Mouse (Mus musculus) MEL (cell line): ENCODE measurements around the gene Rapgef4.

Experiments
- CTCF ChIP-seq, 3 experiments: IDR thresholded peaks in 2 of 3; conservative IDR thresholded peaks in 1 of 3; 2 replicates each; pipeline ENCODE4 v1.5.1; 2011 to 2012; ENCODE audit warnings: low read length in 3 of 3, low read depth in 2 of 3, mild to moderate bottlenecking in 2 of 3, improper control_type of control experiment in 1 of 3, inconsistent platforms in 1 of 3, mixed read lengths in 1 of 3, moderate library complexity in 1 of 3; ENCODE audit not compliant: control insufficient read depth in 1 of 3, insufficient read depth in 1 of 3, poor library complexity in 1 of 3, severe bottlenecking in 1 of 3
- E2F4 ChIP-seq: IDR thresholded peaks from 2 replicates; pipeline ENCODE4 v1.6.1; 2011; ENCODE audit warnings: low read depth, low read length, improper control_type of control experiment, borderline replicate concordance
- ELF1 ChIP-seq: IDR thresholded peaks from 2 replicates; pipeline ENCODE4 v1.6.1; 2014; ENCODE audit warnings: low read depth, mild to moderate bottlenecking, inconsistent platforms, low read length, improper control_type of control experiment, moderate library complexity
- EP300 ChIP-seq, 2 experiments: IDR thresholded peaks; 2 replicates each; pipeline ENCODE4 v1.6.1; 2011; ENCODE audit warnings: improper control_type of control experiment in 2 of 2, low read length in 2 of 2, low read depth in 1 of 2, mild to moderate bottlenecking in 1 of 2
- HCFC1 ChIP-seq: IDR thresholded peaks from 2 replicates; pipeline ENCODE4 v1.6.1; 2012; ENCODE audit warnings: low read depth, mild to moderate bottlenecking, inconsistent platforms, low read length, improper control_type of control experiment, moderate library complexity
- MAFK ChIP-seq: IDR thresholded peaks from 2 replicates; pipeline ENCODE4 v1.6.1; 2011; ENCODE audit warnings: low read depth, mild to moderate bottlenecking, low read length, improper control_type of control experiment, borderline replicate concordance
- MAX ChIP-seq: IDR thresholded peaks from 2 replicates; pipeline ENCODE4 v1.6.1; 2011; ENCODE audit warnings: low read length, improper control_type of control experiment
- POLR2A ChIP-seq, 2 experiments: IDR thresholded peaks; 2 replicates each; pipeline ENCODE4 v1.6.1; 2011 to 2012; ENCODE audit warnings: low read length in 2 of 2, mild to moderate bottlenecking in 2 of 2, control low read depth in 1 of 2, improper control_type of control experiment in 1 of 2, low read depth in 1 of 2, moderate library complexity in 1 of 2; ENCODE audit not compliant: control insufficient read depth in 1 of 2, insufficient read depth in 1 of 2, poor library complexity in 1 of 2
- TCF12 ChIP-seq: IDR thresholded peaks from 2 replicates; pipeline ENCODE4 v1.6.1; 2014; ENCODE audit warnings: low read depth, mild to moderate bottlenecking, inconsistent platforms, low read length, improper control_type of control experiment, moderate library complexity
- USF1 ChIP-seq: IDR thresholded peaks from 2 replicates; pipeline ENCODE4 v1.6.1; 2014; ENCODE audit warnings: low read depth, mild to moderate bottlenecking, inconsistent platforms, low read length, improper control_type of control experiment, moderate library complexity
- USF2 ChIP-seq, 2 experiments: IDR thresholded peaks; 2 replicates each; pipeline ENCODE4 v1.6.1; 2011 to 2012; ENCODE audit warnings: improper control_type of control experiment in 2 of 2, low read length in 2 of 2, borderline replicate concordance in 1 of 2, inconsistent platforms in 1 of 2, low read depth in 1 of 2, mild to moderate bottlenecking in 1 of 2; ENCODE audit not compliant: insufficient read depth in 1 of 2

- TF ChIP-seq ELF1 = no peak
- no peak for TF ChIP-seq TCF12
- TF ChIP-seq POLR2A (IDR thresholded peaks at IDR 0.05; ENCODE audit: control insufficient read depth in 1 of 2, insufficient read depth in 1 of 2, low read depth in 1 of 2, low read length in 2 of 2, poor library complexity in 1 of 2) = no peak
- TF ChIP-seq MAX = no peak
- no peak for TF ChIP-seq HCFC1
- TF ChIP-seq MAFK = no peak
- no peak for TF ChIP-seq E2F4
- TF ChIP-seq USF2 (IDR thresholded peaks at IDR 0.05; ENCODE audit: borderline replicate concordance in 1 of 2, insufficient read depth in 1 of 2, low read depth in 1 of 2, low read length in 2 of 2) = no peak
- no peak for TF ChIP-seq USF1
- no peak for TF ChIP-seq CTCF (IDR thresholded peaks at IDR 0.05 in 2 of 3, conservative IDR thresholded peaks at IDR 0.05 in 1 of 3; ENCODE audit: control insufficient read depth in 1 of 3, insufficient read depth in 1 of 3, low read depth in 2 of 3, low read length in 3 of 3, poor library complexity in 1 of 3, severe bottlenecking in 1 of 3)
- no peak for TF ChIP-seq EP300 (IDR thresholded peaks at IDR 0.05; ENCODE audit: low read depth in 1 of 2, low read length in 2 of 2)
Measured at GRCm38 (mm10) chr2:72074999-72075561, 94.0 kb downstream of the Rapgef4 start.
